Mouse (Mus musculus) telencephalon, adult 2 months (tissue): ENCODE results near the gene Gdpd2.

ENCODE experiments used
- DNase-seq: peaks from one replicate; pipeline ENCODE4 v3.0.0-alpha.2; 2011; ENCODE audit warnings: low read depth, low spot score

Gdpd2 gene

GRCm38 (mm10) chrX:100777655-100778234 is 48.1 kb downstream of the Gdpd2 start:
- no peak for DNase-seq

DNA sequence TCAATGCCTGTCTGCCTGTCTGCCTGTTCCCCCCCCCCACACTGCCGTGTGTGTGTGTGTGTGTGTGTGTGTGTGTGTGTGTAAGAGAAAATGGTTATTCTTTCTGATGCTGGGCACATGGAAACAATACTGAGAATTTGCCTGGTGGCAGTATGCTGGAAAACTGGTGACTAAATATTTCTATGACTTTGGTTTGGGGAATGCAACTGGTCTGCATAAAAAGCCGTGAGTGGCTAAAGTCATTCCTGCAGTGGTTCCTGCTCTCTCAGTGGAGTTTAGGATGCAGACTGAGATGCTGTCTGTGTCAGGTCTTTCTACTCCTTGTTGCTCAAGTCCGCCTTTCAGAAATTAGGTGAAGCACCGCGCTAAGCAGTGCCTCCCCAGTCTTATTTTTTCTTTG is 48.7 kb downstream of the Gdpd2 start:
- no peak for DNase-seq
